Mouse (Mus musculus) neural tube, embryonic 14.5 days (tissue): ENCODE measurements at regions not wholly inside any gene's neighbourhood (a gene's known extent, or its start where the extent isn't known, plus 50 kb on each side); places are given as distances from the start of the nearest gene placed in this dataset.
"Not testable (repeated sequence)": the region's sequence is repeated elsewhere in the genome, so short reads cannot be mapped to it uniquely, and the experiment has no call there.

ENCODE experiments used
- ATAC-seq: fragments of 200-750 bp; cut with Nextera tagmentation; 2 replicates; pipeline ENCODE4 v1.8.0; 2017; ENCODE audit warnings: low read depth, mild to moderate bottlenecking, moderate TSS enrichment, moderate library complexity
- H3K27ac ChIP-seq: fragments of 300-500 bp; sonication (generic); 2 replicates; pipeline ENCODE4 v1.5.1; 2014; ENCODE audit warnings: low read depth, mild to moderate bottlenecking, control low read depth, low read length, moderate library complexity, mixed read lengths
- H3K27me3 ChIP-seq: fragments of 300-500 bp; sonication (generic); 2 replicates; pipeline ENCODE4 v1.6.1; 2014; ENCODE audit warnings: low read length; ENCODE audit not compliant: control insufficient read depth, insufficient read depth
- H3K36me3 ChIP-seq: fragments of 300-500 bp; sonication (generic); 2 replicates; pipeline ENCODE4 v1.6.1; 2014; ENCODE audit warnings: low read length, mixed read lengths; ENCODE audit not compliant: control insufficient read depth, insufficient read depth
- H3K4me1 ChIP-seq: fragments of 300-500 bp; sonication (generic); 2 replicates; pipeline ENCODE4 v1.6.1; 2014; ENCODE audit warnings: low read length; ENCODE audit not compliant: control insufficient read depth, insufficient read depth
- H3K4me2 ChIP-seq: fragments of 300-500 bp; sonication (generic); 2 replicates; pipeline ENCODE4 v1.6.1; 2014; ENCODE audit warnings: mild to moderate bottlenecking, low read depth, low read length, control low read depth
- H3K4me3 ChIP-seq: fragments of 300-500 bp; sonication (generic); 2 replicates; pipeline ENCODE4 v1.5.1; 2014; ENCODE audit warnings: low read depth, low read length, control low read depth, mixed read lengths
- H3K9ac ChIP-seq: fragments of 300-500 bp; sonication (generic); replicated peaks from 2 replicates; pipeline ENCODE4 v1.6.1; 2014; ENCODE audit warnings: low read depth, mild to moderate bottlenecking, control low read depth, low read length, mixed read lengths
- H3K9me3 ChIP-seq: fragments of 300-500 bp; sonication (generic); 2 replicates; pipeline ENCODE4 v1.6.1; 2016; ENCODE audit warnings: low read length; ENCODE audit not compliant: control insufficient read depth
- WGBS: fragments of 180-500 bp; shearing (Covaris S2); extraction: QIAGEN DNeasy Blood & Tissue Kit; methylation state at CpG from one replicate; pipeline ENCODE4 v1.1.7; 2014; 5-methylcytosine and 5-hydroxymethylcytosine counted together

DNA sequence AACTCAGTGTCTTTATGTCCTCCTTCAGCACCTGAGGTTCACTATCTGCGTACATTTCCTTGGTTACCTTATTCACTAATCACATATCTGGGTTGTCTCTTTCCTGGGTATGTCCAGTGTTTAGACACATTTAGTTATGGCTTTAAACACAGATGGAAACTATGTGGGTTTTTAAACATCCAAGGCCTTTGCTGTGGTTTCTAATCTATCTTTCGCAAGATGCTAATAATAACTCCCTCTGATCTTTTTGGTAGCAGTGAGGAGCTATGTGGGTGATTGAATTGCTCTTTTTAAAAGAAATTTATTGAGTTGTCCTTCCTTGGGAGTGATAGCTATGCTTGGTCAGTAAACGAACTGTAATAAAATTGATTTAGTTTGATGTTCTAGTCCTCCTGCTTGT is 89.7 kb upstream of the Tars start:
- H3K4me1 ChIP-seq = no peaks in the 10 kb centered on the region
- WGBS = 80% methylated on average over 3 of the region's 3 CpGs
- no peaks in the 10 kb centered on the region for H3K36me3 ChIP-seq
- H3K4me3 ChIP-seq = no peak overlapping the region
- H3K4me2 ChIP-seq = no peak overlapping the region
- no peak for ATAC-seq
- no peaks in the 10 kb centered on the region for H3K27me3 ChIP-seq
- no peaks in the 10 kb centered on the region; the same call in 1 of the 2 replicates for H3K9me3 ChIP-seq
- H3K27ac ChIP-seq = no peak overlapping the region
- H3K9ac ChIP-seq = no peak overlapping the region

DNA sequence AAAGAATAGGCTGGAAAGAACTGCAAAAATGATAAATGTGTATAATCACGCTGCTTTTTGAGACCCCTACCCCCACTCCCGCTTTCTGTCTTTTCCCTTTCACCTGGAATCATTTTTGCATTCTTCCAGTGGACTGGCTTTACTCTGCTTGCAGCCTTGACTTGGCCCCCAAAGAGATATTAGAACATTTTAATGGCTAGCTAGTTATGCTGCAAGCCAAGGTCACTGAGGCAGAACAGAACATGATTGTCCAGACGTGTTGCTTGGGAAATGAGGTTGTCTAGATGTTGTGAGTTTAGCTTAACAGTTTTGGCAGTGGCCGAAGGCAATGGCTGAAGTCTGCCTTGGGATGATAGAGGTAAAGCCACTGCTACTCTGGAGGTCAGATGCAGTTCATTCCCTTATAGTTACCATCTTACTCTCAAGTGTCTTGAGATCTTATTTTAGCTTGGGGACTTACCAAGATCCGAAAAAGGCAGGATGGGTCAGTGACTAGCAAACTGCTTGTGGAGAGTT is 87.9 kb upstream of the Tars start:
- no peak for ATAC-seq
- 76% methylated on average over 5 of the region's 5 CpGs for WGBS
- H3K4me3 ChIP-seq = no peak overlapping the region
- no peaks in the 10 kb centered on the region for H3K9me3 ChIP-seq
- no peak overlapping the region for H3K27ac ChIP-seq
- H3K36me3 ChIP-seq = no peaks in the 10 kb centered on the region
- no peak overlapping the region for H3K4me2 ChIP-seq
- H3K27me3 ChIP-seq = no peaks in the 10 kb centered on the region
- H3K9ac ChIP-seq = no peak overlapping the region
- H3K4me1 ChIP-seq = no peaks in the 10 kb centered on the region

DNA sequence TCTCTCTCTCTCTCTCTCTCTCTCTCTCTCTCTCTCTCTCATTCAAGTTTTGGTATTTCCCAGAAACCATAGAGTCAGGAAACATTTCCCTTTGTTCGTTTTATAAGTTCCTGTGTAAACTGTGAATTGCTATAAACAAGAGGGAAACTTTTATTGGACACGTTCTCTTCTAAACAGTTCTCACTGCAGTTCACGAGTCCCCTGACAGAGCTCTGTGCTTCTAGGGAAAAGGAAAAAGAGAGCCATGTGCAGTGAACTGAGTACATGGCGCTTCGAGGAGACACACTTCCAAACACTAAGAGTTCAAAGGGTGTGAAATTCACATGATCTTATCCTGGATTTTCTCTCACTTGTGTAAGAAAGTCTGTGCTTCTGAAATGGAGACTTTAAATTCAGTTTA is 84.5 kb upstream of the Tars start:
- Histone ChIP-seq H3K36me3 (no peaks in the 10 kb centered on the region), H3K9ac (no peak overlapping the region), H3K4me1 (no peaks in the 10 kb centered on the region), H3K4me3 (no peak overlapping the region), H3K27ac (no peak overlapping the region), H3K27me3 (no peaks in the 10 kb centered on the region), H3K9me3 (no peaks in the 10 kb centered on the region), H3K4me2 (no peak overlapping the region)
- 67% methylated on average over 5 of the region's 5 CpGs for WGBS
- ATAC-seq = no peak

DNA sequence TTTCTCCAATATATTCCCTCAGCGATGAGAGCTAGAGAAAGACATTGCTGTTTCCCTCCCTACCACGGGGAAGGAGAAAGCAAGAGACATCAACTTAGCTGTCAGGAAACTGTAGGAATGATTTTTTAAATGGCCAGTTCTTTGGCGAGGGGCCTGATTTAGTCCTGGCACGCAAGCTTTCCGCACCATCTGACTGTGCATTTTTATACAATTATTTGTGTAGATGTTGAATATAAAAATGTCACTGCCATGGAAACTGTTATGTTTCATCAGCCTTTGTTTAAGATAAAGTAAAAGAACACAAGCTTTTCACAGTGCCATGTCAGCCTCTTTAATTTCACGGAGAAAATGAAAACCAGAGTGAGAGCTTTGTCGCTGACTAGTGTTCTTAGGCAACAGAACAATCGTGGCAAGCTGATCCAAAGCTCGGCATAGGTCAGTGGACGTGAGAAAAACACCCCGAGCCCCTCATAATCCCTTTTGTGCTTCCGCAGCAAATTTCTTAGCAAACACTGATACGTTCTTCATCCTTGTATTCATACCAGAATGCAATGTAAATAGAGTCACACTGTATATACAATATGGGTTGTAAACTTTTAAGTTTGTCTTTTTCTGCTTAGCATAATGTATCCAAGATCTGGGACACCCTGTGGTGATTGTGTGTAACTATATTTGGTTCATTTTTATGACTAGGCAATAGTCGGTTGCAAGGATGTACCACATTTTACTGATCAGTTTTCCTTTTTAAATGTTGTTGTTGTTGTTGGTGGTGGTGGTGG is 79.9 kb upstream of the Tars start:
- Histone ChIP-seq H3K9me3 (no peaks in the 10 kb centered on the region), H3K36me3 (no peaks in the 10 kb centered on the region), H3K9ac (no peak overlapping the region), H3K27ac (no peak overlapping the region), H3K4me1 (no peaks in the 10 kb centered on the region), H3K27me3 (no peaks in the 10 kb centered on the region), H3K4me3 (no peak overlapping the region), H3K4me2 (no peak overlapping the region)
- ATAC-seq = no peak
- 78% methylated on average over 14 of the region's 14 CpGs for whole genome bisulfite sequencing

DNA sequence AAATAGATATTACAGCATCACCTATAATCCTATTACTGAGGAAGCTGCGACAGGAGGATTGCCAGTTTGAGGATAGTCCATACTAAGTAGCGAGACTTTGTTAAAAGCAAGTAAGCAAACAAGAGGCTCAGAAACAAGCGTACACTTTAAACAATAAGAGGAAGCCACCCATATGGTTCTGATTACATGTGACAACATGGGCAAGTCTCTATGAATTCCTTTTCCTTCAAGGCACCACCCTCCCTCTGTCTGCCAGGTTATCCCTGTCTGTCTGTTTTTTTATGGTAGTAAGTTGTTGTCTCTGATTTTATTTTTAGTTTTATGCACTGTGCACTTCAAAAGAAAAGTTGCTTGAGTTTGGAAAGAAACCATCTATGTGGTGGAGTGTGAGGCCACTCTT is 76.8 kb upstream of the Tars start:
- Histone ChIP-seq H3K9me3 (no peaks in the 10 kb centered on the region), H3K27me3 (no peaks in the 10 kb centered on the region), H3K27ac (no peak overlapping the region), H3K9ac (no peak overlapping the region), H3K4me1 (no peaks in the 10 kb centered on the region), H3K4me3 (no peak overlapping the region), H3K4me2 (no peak overlapping the region), H3K36me3 (no peaks in the 10 kb centered on the region)
- WGBS = 93% methylated on average over 3 of the region's 3 CpGs
- no peak for ATAC-seq

DNA sequence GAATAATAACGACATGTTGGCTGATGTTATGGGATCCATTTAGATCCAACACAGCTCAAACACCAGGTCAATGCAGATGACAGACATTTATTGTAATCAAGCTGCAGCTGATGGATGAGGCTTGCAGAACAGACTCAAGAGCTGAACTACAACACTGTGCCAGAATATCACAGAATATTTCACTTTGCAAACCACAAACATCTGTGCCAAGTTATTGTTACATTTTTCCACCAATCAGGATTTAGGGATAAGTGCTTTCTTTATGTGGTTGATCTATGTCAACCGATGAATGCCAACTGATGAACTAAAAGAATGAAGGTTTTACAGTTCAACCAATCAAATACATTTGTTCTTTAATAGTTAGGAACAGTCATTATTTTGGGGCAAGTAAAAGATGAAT is 63.9 kb upstream of the Tars start:
- Histone ChIP-seq H3K9me3 (no peaks in the 10 kb centered on the region), H3K4me1 (no peaks in the 10 kb centered on the region), H3K4me2 (no peak overlapping the region), H3K36me3 (no peaks in the 10 kb centered on the region), H3K4me3 (no peak overlapping the region), H3K27me3 (no peaks in the 10 kb centered on the region), H3K27ac (no peak overlapping the region), H3K9ac (no peak overlapping the region)
- 96% methylated on average over 2 of the region's 2 CpGs for WGBS
- ATAC-seq = no peak

DNA sequence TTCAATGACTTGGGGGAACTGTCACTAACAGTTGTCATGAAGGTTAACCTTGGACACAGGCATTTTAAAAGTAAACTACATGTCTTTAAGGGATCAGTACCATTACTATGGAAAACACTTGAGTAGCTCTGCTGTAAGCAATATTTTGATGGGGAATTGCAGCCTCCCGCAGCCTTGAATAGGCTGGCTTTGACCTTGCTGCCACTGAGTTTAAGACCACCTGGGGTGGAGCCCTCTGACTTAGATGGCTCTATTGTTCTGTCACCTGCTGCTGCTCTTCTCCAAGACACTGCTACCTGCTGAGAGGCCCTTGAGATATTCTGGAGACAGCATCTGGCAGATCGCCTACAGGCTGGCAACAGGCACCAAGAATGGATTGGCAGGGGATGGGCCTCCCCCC is 62.1 kb upstream of the Tars start:
- not testable (repeated sequence) for H3K27me3 ChIP-seq, H3K4me2 ChIP-seq, H3K4me1 ChIP-seq, H3K9me3 ChIP-seq, H3K4me3 ChIP-seq, ATAC-seq, H3K27ac ChIP-seq, H3K36me3 ChIP-seq, H3K9ac ChIP-seq
- WGBS = 34% methylated on average over 2 of the region's 2 CpGs

DNA sequence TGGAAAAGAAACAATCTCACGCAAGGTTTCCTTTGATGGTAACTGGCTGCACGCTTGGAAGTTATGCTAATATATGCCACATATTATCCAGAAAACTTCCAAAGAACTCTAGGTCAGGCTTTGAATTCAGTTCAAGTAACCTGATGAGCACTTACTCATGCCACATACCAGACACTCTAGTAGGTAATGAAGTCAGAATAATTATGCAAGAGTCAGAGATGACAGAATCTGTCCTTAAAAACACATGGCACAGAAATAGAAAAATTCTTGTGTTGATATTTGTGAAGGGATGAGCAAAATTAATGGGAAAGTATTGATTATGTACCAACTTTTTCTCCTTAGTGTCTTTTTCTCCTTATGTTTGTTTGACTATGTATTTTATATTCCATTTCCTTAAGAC is 59.8 kb upstream of the Tars start:
- Histone ChIP-seq H3K9me3 (no peaks in the 10 kb centered on the region), H3K4me3 (no peak overlapping the region), H3K27me3 (no peaks in the 10 kb centered on the region), H3K4me2 (no peak overlapping the region), H3K9ac (no peak overlapping the region), H3K36me3 (no peaks in the 10 kb centered on the region), H3K27ac (no peak overlapping the region), H3K4me1 (no peaks in the 10 kb centered on the region)
- no peak for ATAC-seq
- 92% methylated on average over 2 of the region's 2 CpGs for WGBS

DNA sequence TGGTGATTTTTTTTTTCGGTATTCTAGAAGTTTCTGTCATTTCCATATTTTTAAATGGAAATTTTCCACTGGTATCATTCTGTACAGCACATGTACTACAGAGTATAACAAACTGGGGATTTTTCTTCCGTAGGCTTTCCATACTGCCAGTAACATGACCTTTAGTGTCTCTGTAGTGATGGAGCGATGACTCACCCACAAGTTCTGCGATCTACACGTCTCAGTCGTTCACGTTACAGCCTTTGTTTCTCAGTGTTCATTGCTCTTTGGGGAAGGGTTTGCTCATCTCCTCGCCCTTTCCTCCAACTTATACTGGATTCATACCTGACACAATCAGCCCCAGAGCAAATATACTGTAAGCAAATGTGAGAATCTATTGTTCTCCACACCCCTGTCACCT is 57.8 kb upstream of the Tars start:
- H3K36me3 ChIP-seq = no peaks in the 10 kb centered on the region
- no peak overlapping the region for H3K9ac ChIP-seq
- ATAC-seq = no peak
- WGBS = 83% methylated on average over 8 of the region's 8 CpGs
- no peak overlapping the region for H3K4me2 ChIP-seq
- no peaks in the 10 kb centered on the region for H3K27me3 ChIP-seq
- H3K9me3 ChIP-seq = no peaks in the 10 kb centered on the region
- no peak overlapping the region for H3K27ac ChIP-seq
- no peaks in the 10 kb centered on the region for H3K4me1 ChIP-seq
- no peak overlapping the region for H3K4me3 ChIP-seq
